Mouse (Mus musculus) kidney, embryonic 14.5 days (tissue): ENCODE measurements around the gene D630039A03Rik. TPM values are rescaled to one million over a fixed set of nuclear protein-coding genes. Genes with fewer than 3 reads are reported as not detected.
"Not testable (repeated sequence)": the region's sequence is repeated elsewhere in the genome, so short reads cannot be mapped to it uniquely, and the experiment has no call there.

Source experiments
- ATAC-seq: fragments of 200-750 bp; cut with Nextera tagmentation; 2 replicates; pipeline ENCODE4 v1.8.0; 2017; ENCODE audit warnings: moderate number of reproducible peaks, mild to moderate bottlenecking, moderate TSS enrichment, moderate library complexity; ENCODE audit not compliant: low FRiP score, low TSS enrichment
- H3K27ac ChIP-seq: fragments of 300-500 bp; sonication (generic); 2 replicates; pipeline ENCODE4 v1.5.1; 2014; ENCODE audit warnings: low read depth, mild to moderate bottlenecking, low read length, moderate library complexity, mixed read lengths
- H3K27me3 ChIP-seq: fragments of 300-500 bp; sonication (generic); 2 replicates; pipeline ENCODE4 v1.6.1; 2014; ENCODE audit warnings: mild to moderate bottlenecking, low read length; ENCODE audit not compliant: control insufficient read depth, insufficient read depth
- H3K36me3 ChIP-seq: fragments of 300-500 bp; sonication (generic); 2 replicates; pipeline ENCODE4 v1.6.1; 2014; ENCODE audit warnings: low read length, mixed read lengths; ENCODE audit not compliant: control insufficient read depth, insufficient read depth
- H3K4me1 ChIP-seq: fragments of 300-500 bp; sonication (generic); 2 replicates; pipeline ENCODE4 v1.6.1; 2014; ENCODE audit warnings: low read length, mixed read lengths; ENCODE audit not compliant: control insufficient read depth, insufficient read depth
- H3K4me2 ChIP-seq: fragments of 300-500 bp; sonication (generic); replicated peaks from 2 replicates; pipeline ENCODE4 v1.6.1; 2014; ENCODE audit warnings: low read depth, mild to moderate bottlenecking, low read length
- H3K4me3 ChIP-seq: fragments of 300-500 bp; sonication (generic); 2 replicates; pipeline ENCODE4 v1.5.1; 2014; ENCODE audit warnings: mild to moderate bottlenecking, low read length
- H3K9ac ChIP-seq: fragments of 300-500 bp; sonication (generic); 2 replicates; pipeline ENCODE4 v1.6.1; 2014; ENCODE audit warnings: low read depth, mild to moderate bottlenecking, low read length, moderate library complexity
- H3K9me3 ChIP-seq: fragments of 300-500 bp; sonication (generic); 2 replicates; pipeline ENCODE4 v1.6.1; 2016; ENCODE audit warnings: low read length; ENCODE audit not compliant: control insufficient read depth
- WGBS: fragments of 180-500 bp; shearing (Covaris S2); extraction: QIAGEN DNeasy Blood & Tissue Kit; methylation state at CpG from one replicate; pipeline ENCODE4 v1.1.7; 2014; 5-methylcytosine and 5-hydroxymethylcytosine counted together
- polyA plus RNA-seq: library from polyadenylated mRNA; unstranded; fragments of >200 nt; fragmentation: Nextera tagmentation; extraction: Ambion mirVana; gene quantifications from 2 replicates; pipeline ENCODE4 v1.2.1, GENCODE M21; 2014

The D630039A03Rik gene
- polyA plus RNA-seq, 1 experiment from 2014 or later = 1.0 TPM

- H3K9ac ChIP-seq = no peak overlapping the region
- no peaks in the 10 kb centered on the region for H3K27me3 ChIP-seq
- H3K36me3 ChIP-seq = no peaks in the 10 kb centered on the region
- peak; percentile 56 for ATAC-seq
- 11% methylated on average over 5 of the region's 5 CpGs for WGBS
- H3K27ac ChIP-seq = no peak overlapping the region
- no peak overlapping the region for H3K4me2 ChIP-seq
- no peaks in the 10 kb centered on the region for H3K9me3 ChIP-seq
- H3K4me1 ChIP-seq = no peaks in the 10 kb centered on the region
- H3K4me3 ChIP-seq = no peak overlapping the region
These were observed 11.9 kb downstream of the D630039A03Rik start for GRCm38 (mm10) chr4:57904211-57904610.

- Histone ChIP-seq H3K27me3 (no peaks in the 10 kb centered on the region), H3K36me3 (no peaks in the 10 kb centered on the region), H3K27ac (no peak overlapping the region), H3K4me2 (no peak overlapping the region), H3K9ac (no peak overlapping the region), H3K9me3 (no peaks in the 10 kb centered on the region), H3K4me3 (no peak overlapping the region), H3K4me1 (no peaks in the 10 kb centered on the region)
- 82% methylated on average over 5 of the region's 5 CpGs for WGBS
- no peak for ATAC-seq
These were observed 13.5 kb downstream of the D630039A03Rik start for GRCm38 (mm10) chr4:57902619-57903018.

- H3K9me3 ChIP-seq = no peaks in the 10 kb centered on the region
These were observed 14.9 kb downstream of the D630039A03Rik start for GRCm38 (mm10) chr4:57901210-57901609.

GRCm38 (mm10) chr4:57896631-57897030, 19.5 kb downstream of the D630039A03Rik start:
- Histone ChIP-seq H3K27me3 (no peaks in the 10 kb centered on the region), H3K4me1 (0 out of 2 replicates have a peak, but pooled peaks cover 3% of the 10 kb centered on the region), H3K27ac (no peak overlapping the region), H3K9me3 (no peaks in the 10 kb centered on the region), H3K36me3 (no peaks in the 10 kb centered on the region), H3K4me3 (no peak overlapping the region), H3K9ac (no peak overlapping the region), H3K4me2 (no peak overlapping the region)
- WGBS = 66% methylated on average over 3 of the region's 3 CpGs
- no peak for ATAC-seq

More at GRCm38 (mm10) chr4:57901210-57901609, 14.9 kb downstream of the D630039A03Rik start:
- Histone ChIP-seq H3K9ac (no peak overlapping the region), H3K4me2 (no peak overlapping the region), H3K4me1 (no peaks in the 10 kb centered on the region), H3K4me3 (no peak overlapping the region), H3K27ac (no peak overlapping the region), H3K27me3 (no peaks in the 10 kb centered on the region), H3K36me3 (no peaks in the 10 kb centered on the region)
- 9% methylated on average over 4 of the region's 4 CpGs for WGBS
- no peak; the same call in 1 of the 2 replicates for ATAC-seq

- Histone ChIP-seq H3K9ac (no peak overlapping the region), H3K36me3 (no peaks in the 10 kb centered on the region), H3K9me3 (no peaks in the 10 kb centered on the region), H3K4me3 (no peak overlapping the region), H3K4me1 (0 out of 2 replicates have a peak, but pooled peaks cover 3% of the 10 kb centered on the region), H3K27ac (no peak overlapping the region), H3K4me2 (no peak overlapping the region), H3K27me3 (no peaks in the 10 kb centered on the region)
- ATAC-seq = no peak
- WGBS = 50% methylated on average over 6 of the region's 6 CpGs
These were observed 20.2 kb downstream of the D630039A03Rik start for GRCm38 (mm10) chr4:57895902-57896301.

GRCm38 (mm10) chr4:57895140-57895539, 21.0 kb downstream of the D630039A03Rik start:
- no peak overlapping the region for H3K4me2 ChIP-seq
- H3K9ac ChIP-seq = no peak overlapping the region
- no peak overlapping the region for H3K4me3 ChIP-seq
- H3K9me3 ChIP-seq = no peaks in the 10 kb centered on the region
- no peaks in the 10 kb centered on the region for H3K27me3 ChIP-seq
- 0 out of 2 replicates have a peak, but pooled peaks cover 3% of the 10 kb centered on the region for H3K4me1 ChIP-seq
- no peak overlapping the region for H3K27ac ChIP-seq
- ATAC-seq = no peak
- WGBS = 45% methylated on average over 5 of the region's 5 CpGs
- H3K36me3 ChIP-seq = no peaks in the 10 kb centered on the region

GRCm38 (mm10) chr4:57892001-57892586, 24.0 kb downstream of the D630039A03Rik start:
- no peaks in the 10 kb centered on the region for H3K9me3 ChIP-seq
- H3K27ac ChIP-seq = no peak overlapping the region
- no peaks in the 10 kb centered on the region for H3K36me3 ChIP-seq
- no peaks in the 10 kb centered on the region for H3K27me3 ChIP-seq
- H3K4me1 ChIP-seq = 0 out of 2 replicates have a peak, but pooled peaks cover 3% of the 10 kb centered on the region
- no peak overlapping the region for H3K4me3 ChIP-seq
- no peak overlapping the region for H3K4me2 ChIP-seq
- WGBS = 86% methylated on average over 10 of the region's 10 CpGs
- no peak for ATAC-seq
- no peak overlapping the region for H3K9ac ChIP-seq

GRCm38 (mm10) chr4:57889773-57890172, 26.3 kb downstream of the D630039A03Rik start:
- H3K4me3 ChIP-seq = no peak overlapping the region
- H3K27me3 ChIP-seq = no peaks in the 10 kb centered on the region
- no peaks in the 10 kb centered on the region for H3K36me3 ChIP-seq
- no peaks in the 10 kb centered on the region for H3K9me3 ChIP-seq
- peaks cover 5% of the 10 kb centered on the region; the same call in 1 of the 2 replicates for H3K4me1 ChIP-seq
- 92% methylated on average over 8 of the region's 8 CpGs for WGBS
- no peak overlapping the region for H3K9ac ChIP-seq
- no peak overlapping the region for H3K4me2 ChIP-seq
- no peak overlapping the region for H3K27ac ChIP-seq
- ATAC-seq = no peak

GRCm38 (mm10) chr4:57888978-57889377, 27.1 kb downstream of the D630039A03Rik start:
- not testable (repeated sequence) for H3K9ac ChIP-seq, H3K4me2 ChIP-seq, H3K4me3 ChIP-seq, H3K4me1 ChIP-seq, H3K9me3 ChIP-seq, H3K27ac ChIP-seq, ATAC-seq, H3K36me3 ChIP-seq, H3K27me3 ChIP-seq
- WGBS = 97% methylated on average over 1 of the region's 1 CpGs
